Mouse (Mus musculus): Measurements from ENCODE around the gene Necab2.
A peak's percentile ranks its signal among the peaks of the same experiment; 100 is the strongest.

Gene Necab2

GRCm38 (mm10) chr8:119515767-119516166, 69.2 kb downstream of the Necab2 start:
- DNase-seq (ENCODE audit: low read depth, low spot score), result peak; percentile 9

GRCm38 (mm10) chr8:119516674-119517073, 70.2 kb downstream of the Necab2 start:
- no peak for DNase-seq (ENCODE audit: low read depth, low spot score)

- peak; percentile 12 for DNase-seq (ENCODE audit: low read depth, low spot score)
These were observed 73.6 kb downstream of the Necab2 start for GRCm38 (mm10) chr8:119520102-119520501.
